Mouse (Mus musculus) hindbrain, postnatal 0 days (tissue): ENCODE data around the gene Sec22a. TPM values are rescaled to one million over a fixed set of nuclear protein-coding genes. Genes with fewer than 3 reads are reported as not detected.

Experiments
- ATAC-seq: fragments of 200-750 bp; cut with Nextera tagmentation; 2 replicates; pipeline ENCODE4 v1.8.0; 2017; ENCODE audit warnings: mild to moderate bottlenecking, moderate TSS enrichment, moderate library complexity
- DNase-seq: peaks from one replicate; pipeline ENCODE4 v3.0.0-alpha.2; 2015; ENCODE audit warnings: low spot score
- H3K27ac ChIP-seq: fragments of 300-500 bp; sonication (generic); 2 replicates; pipeline ENCODE4 v1.5.1; 2014; ENCODE audit warnings: mild to moderate bottlenecking
- H3K27me3 ChIP-seq: fragments of 300-500 bp; sonication (generic); 2 replicates; pipeline ENCODE4 v1.6.1; 2014; ENCODE audit warnings: low read length, mixed read lengths; ENCODE audit not compliant: insufficient read depth
- H3K36me3 ChIP-seq: fragments of 300-500 bp; sonication (generic); 2 replicates; pipeline ENCODE4 v1.6.1; 2014; ENCODE audit warnings: low read length, mixed read lengths; ENCODE audit not compliant: insufficient read depth
- H3K4me1 ChIP-seq: fragments of 300-500 bp; sonication (generic); 2 replicates; pipeline ENCODE4 v1.6.1; 2014; ENCODE audit warnings: antibody characterized with exemption, low read length, mixed read lengths; ENCODE audit not compliant: insufficient read depth
- H3K4me2 ChIP-seq: fragments of 300-500 bp; sonication (generic); 2 replicates; pipeline ENCODE4 v1.6.1; 2014; ENCODE audit warnings: low read depth, mild to moderate bottlenecking, low read length, moderate library complexity, mixed read lengths
- H3K4me3 ChIP-seq: fragments of 300-500 bp; sonication (generic); 2 replicates; pipeline ENCODE4 v1.5.1; 2014; ENCODE audit warnings: low read length
- H3K9ac ChIP-seq: fragments of 300-500 bp; sonication (generic); replicated peaks from 2 replicates; pipeline ENCODE4 v1.6.1; 2014; ENCODE audit warnings: mild to moderate bottlenecking, low read length, moderate library complexity, mixed read lengths
- H3K9me3 ChIP-seq: fragments of 300-500 bp; sonication (generic); 2 replicates; pipeline ENCODE4 v1.6.1; 2016; ENCODE audit warnings: low read length, mixed read lengths
- CTCF ChIP-seq: IDR thresholded peaks from 2 replicates; pipeline ENCODE4 v1.5.1; 2016; ENCODE audit warnings: antibody characterized with exemption, control low read depth, low read depth
- WGBS: fragments of 180-500 bp; shearing (Covaris S2); extraction: QIAGEN DNeasy Blood & Tissue Kit; methylation state at CpG from one replicate; pipeline ENCODE4 v1.1.7; 2014; 5-methylcytosine and 5-hydroxymethylcytosine counted together
- polyA plus RNA-seq: library from polyadenylated mRNA; unstranded; fragments of >200 nt; fragmentation: Nextera tagmentation; extraction: Ambion mirVana; gene quantifications from 2 replicates; pipeline ENCODE4 v1.2.1, GENCODE M21; 2015
- total RNA-seq: library from RNA; depleted of rRNA; stranded (reverse); fragments of >200 nt; gene quantifications from 2 replicates; pipeline ENCODE4 v1.2.3, GENCODE M21; 2014

Gene Sec22a
- total and polyA plus RNA-seq, 2 experiments from 2014 or later: 14.7 to 41.4 TPM

DNA sequence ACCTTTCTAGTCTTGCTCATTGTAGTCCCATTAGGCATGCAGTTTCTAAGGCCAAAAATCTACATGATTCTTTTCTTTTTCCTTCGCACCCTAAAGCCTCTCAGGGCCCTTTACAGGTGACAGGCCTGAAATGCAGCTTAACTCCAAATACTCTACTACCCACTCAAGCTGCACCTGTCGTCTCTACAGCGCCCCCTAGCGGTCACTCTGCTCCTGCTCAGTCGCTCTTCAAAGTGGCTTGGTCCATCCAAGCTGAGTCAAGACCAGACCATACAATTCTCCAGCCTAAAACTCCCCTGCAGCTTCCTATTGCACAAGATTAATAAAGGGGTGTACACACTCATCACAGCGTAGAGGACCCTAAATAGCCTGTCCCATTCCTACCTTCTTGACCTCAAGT, 3.1 kb downstream of the Sec22a start:
- Histone ChIP-seq H3K4me2 (no peak overlapping the region), H3K9ac (no peak overlapping the region), H3K36me3 (no peaks in the 10 kb centered on the region), H3K27ac (no peak overlapping the region), H3K4me1 (no peaks in the 10 kb centered on the region; the same call in 1 of the 2 replicates), H3K4me3 (no peak overlapping the region), H3K27me3 (no peaks in the 10 kb centered on the region), H3K9me3 (no peaks in the 10 kb centered on the region)
- TF ChIP-seq CTCF: peak; percentile 77
- peak; percentile 54 for DNase-seq
- 30% methylated on average over 6 of the region's 6 CpGs for WGBS
- ATAC-seq: no peak

DNA sequence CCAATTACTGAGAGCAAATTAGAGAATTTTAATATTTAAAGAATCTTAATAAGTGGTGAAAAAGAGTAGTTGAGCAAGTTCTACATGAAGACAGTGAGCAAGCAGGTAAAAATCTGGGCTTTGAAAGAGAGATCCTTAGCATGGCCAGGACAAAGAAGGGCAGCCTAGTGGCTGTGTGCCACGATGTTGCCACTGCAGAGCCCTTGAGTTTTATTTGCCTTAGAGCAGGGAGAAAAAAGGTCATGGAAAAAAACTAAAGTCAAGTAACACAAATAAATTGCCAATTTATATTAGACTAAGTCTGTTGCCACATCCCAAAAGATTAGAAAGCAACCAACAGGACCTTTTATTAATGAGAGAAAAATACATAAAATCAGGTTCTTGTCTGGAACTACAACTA, 6.3 kb downstream of the Sec22a start:
- no peaks in the 10 kb centered on the region for H3K27me3 ChIP-seq
- ATAC-seq: no peak
- DNase-seq: no peak

DNA sequence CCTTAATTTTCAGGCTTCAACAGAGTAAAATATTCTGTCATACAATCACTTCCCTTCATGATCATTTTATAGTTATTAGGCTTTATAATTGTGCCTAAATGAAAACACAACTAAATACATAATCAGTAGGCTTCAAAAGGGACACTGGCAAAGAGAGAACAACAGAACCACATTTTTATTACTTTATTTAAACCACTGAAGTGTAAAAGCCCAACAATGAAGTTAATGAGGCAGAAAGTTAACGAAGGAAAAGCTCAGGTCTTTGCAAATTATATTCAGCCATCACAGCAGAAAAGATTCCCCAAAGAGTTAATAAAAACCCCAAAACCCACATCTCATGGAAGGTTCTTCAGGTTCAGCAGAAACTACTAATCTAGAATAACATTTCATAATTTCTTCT, 33.3 kb downstream of the Sec22a start:
- Histone ChIP-seq H3K27me3 (no peaks in the 10 kb centered on the region), H3K27ac (no peak overlapping the region), H3K4me1 (no peaks in the 10 kb centered on the region), H3K36me3 (0 out of 2 replicates have a peak, but pooled peaks cover 5% of the 10 kb centered on the region), H3K9me3 (no peaks in the 10 kb centered on the region), H3K9ac (no peak overlapping the region), H3K4me3 (no peak overlapping the region), H3K4me2 (no peak overlapping the region)
- no peak for TF ChIP-seq CTCF
- ATAC-seq (no peak), DNase-seq (no peak)
- WGBS: 27% methylated on average over 1 of the region's 1 CpGs

More for the DNA sequence above, 6.3 kb downstream of the Sec22a start:
- no peak overlapping the region for H3K4me3 ChIP-seq
- no peak for TF ChIP-seq CTCF
- no peak overlapping the region for H3K4me2 ChIP-seq
- H3K36me3 ChIP-seq: no peaks in the 10 kb centered on the region
- H3K27ac ChIP-seq: no peak overlapping the region
- no peak overlapping the region for H3K9ac ChIP-seq
- 79% methylated on average over 1 of the region's 1 CpGs for WGBS
- H3K4me1 ChIP-seq: no peaks in the 10 kb centered on the region
- no peaks in the 10 kb centered on the region for H3K9me3 ChIP-seq

DNA sequence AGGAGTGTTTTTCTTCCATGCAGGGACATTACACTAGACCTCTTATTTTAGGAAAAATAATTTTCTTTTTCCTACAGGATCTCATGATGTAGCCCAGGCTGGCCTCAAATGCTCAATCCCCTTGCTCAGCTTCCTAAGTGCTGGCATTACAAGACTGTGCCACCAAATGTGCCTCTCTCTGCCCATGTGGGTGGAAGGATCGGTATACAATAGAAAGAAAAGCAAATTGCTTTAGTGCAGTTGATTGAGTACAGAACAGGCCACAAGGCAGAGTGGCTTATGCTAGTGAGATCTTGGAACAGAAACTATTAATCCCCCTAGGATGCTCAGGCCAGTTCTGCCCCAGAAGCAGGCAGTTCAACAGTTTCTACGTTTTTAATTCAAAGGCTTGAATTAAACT, 43.9 kb downstream of the Sec22a start:
- Histone ChIP-seq H3K4me1 (no peaks in the 10 kb centered on the region), H3K9ac (no peak overlapping the region), H3K36me3 (no peaks in the 10 kb centered on the region), H3K27me3 (no peaks in the 10 kb centered on the region), H3K9me3 (no peaks in the 10 kb centered on the region), H3K4me2 (no peak overlapping the region), H3K4me3 (no peak overlapping the region), H3K27ac (no peak overlapping the region)
- no peak for DNase-seq
- WGBS: 77% methylated on average over 2 of the region's 2 CpGs
- no peak for ATAC-seq
- no peak for TF ChIP-seq CTCF

DNA sequence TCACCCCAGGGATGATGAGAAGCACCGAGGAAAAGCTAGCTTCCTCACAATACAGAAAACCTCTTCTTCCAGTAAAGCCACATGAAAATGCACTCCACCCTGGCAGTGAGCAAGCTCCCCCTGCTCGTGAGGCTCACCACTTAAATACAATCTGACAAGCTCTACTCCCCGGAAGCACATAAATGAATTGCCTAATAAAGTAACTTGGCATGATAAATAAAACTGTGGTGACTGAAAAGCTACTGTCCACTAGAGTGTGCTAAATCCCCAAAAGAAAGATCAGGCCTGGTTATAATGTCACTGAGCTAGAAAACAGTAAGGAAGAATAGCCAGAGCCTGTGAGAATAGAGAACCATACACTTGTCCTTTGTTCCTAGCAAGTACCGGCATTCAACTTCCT, 44.4 kb downstream of the Sec22a start:
- H3K4me1 ChIP-seq: no peaks in the 10 kb centered on the region
- no peaks in the 10 kb centered on the region for H3K27me3 ChIP-seq
- no peak overlapping the region for H3K27ac ChIP-seq
- DNase-seq (peak; percentile 77), ATAC-seq (peak; percentile 78; the same call in 1 of the 2 replicates)
- H3K4me3 ChIP-seq: no peak overlapping the region
- no peaks in the 10 kb centered on the region for H3K9me3 ChIP-seq
- H3K9ac ChIP-seq: no peak overlapping the region
- peak; percentile 87 for TF ChIP-seq CTCF
- 22% methylated on average over 4 of the region's 4 CpGs for WGBS
- no peaks in the 10 kb centered on the region for H3K36me3 ChIP-seq
- no peak overlapping the region for H3K4me2 ChIP-seq

DNA sequence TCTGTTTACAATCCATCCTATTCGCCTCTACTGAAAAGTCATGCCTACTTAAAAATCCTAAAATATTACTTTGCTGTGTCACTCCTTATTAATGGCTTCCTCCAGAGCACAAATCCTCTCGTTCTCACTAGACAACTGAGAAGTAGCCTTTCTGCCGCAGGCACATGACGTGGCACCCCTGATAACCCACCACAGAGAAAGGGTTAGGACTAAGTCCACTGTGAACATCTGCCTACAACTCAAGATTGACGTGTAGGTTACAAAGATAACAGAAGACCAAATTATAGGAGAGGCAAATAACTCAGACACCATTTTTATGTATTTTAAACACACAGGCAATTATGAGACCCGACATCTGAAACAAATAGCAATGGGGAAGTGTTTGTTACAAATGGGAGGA, 45.3 kb downstream of the Sec22a start:
- Histone ChIP-seq H3K27ac (no peak overlapping the region), H3K36me3 (peaks cover 5% of the 10 kb centered on the region), H3K9me3 (no peaks in the 10 kb centered on the region), H3K4me3 (no peak overlapping the region), H3K9ac (no peak overlapping the region), H3K4me1 (no peaks in the 10 kb centered on the region), H3K27me3 (no peaks in the 10 kb centered on the region), H3K4me2 (no peak overlapping the region)
- ATAC-seq: no peak
- DNase-seq: no peak
- TF ChIP-seq CTCF: no peak
- 86% methylated on average over 6 of the region's 6 CpGs for WGBS

DNA sequence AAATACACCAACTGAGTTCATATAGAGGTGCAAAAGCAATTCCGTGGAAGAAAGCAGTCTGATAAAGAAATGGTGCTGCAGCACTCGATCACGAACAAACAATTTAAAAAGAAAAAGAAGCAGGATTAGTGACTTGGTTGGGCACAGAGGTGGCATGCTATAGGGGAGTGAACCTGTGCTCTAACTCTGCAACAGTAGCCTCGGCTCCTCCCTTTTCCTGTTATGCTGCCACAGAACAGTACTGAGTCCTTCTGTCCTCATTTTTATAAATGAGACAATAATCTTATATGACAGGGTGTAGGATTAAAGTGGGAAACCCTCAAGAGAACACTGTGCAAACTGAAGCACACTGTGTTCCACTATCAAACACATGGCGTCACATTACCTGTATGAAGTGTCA, 46.3 kb downstream of the Sec22a start:
- WGBS: 90% methylated on average over 5 of the region's 5 CpGs
- H3K27ac ChIP-seq: no peak overlapping the region
- H3K4me1 ChIP-seq: no peaks in the 10 kb centered on the region
- no peak overlapping the region for H3K4me2 ChIP-seq
- H3K27me3 ChIP-seq: no peaks in the 10 kb centered on the region
- ATAC-seq (no peak), DNase-seq (no peak)
- TF ChIP-seq CTCF: no peak
- no peak overlapping the region for H3K4me3 ChIP-seq
- no peaks in the 10 kb centered on the region for H3K9me3 ChIP-seq
- H3K9ac ChIP-seq: no peak overlapping the region
- peaks cover 11% of the 10 kb centered on the region for H3K36me3 ChIP-seq
